Mouse (Mus musculus): ENCODE data around the gene Cul3. TPM values are rescaled to one million over a fixed set of nuclear protein-coding genes. Genes with fewer than 3 reads are reported as not detected.

Cul3 gene
- polyA plus RNA-seq, 1 experiment from 2014 or later, result 53.7 TPM

DNA sequence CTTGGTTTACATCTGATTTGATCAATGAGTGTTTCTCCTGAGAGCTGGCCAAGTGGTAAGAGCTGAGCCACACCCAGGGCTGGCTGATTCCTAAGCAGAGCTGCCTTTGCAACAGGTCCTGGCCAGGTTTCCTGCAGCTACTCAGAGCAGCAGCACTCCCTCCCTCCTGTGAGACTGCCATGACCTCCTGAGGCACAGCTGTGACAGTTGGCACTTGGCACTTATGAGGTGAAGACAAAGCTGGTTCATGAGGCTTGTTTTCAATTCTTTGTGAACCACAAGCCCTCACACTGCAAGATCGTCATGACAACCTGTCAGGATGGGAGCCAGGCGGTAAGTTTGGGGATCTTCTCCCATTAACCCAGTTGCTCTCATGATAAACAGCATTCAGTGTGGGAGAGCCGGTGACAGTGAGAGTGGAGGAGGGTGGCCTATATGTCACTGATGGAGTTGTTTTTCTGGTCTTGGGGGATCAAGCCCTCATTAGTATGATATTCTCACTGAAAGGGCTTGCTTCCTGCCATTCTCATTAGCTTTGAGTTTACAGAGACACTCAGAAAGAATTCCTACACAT lies 115.4 kb downstream of the Cul3 start:
- 40% methylated on average over 3 of the region's 3 CpGs for WGBS
- Histone ChIP-seq H3K4me1 (ENCODE audit: control insufficient read depth, insufficient read depth, low read length) (peaks cover 4% of the 10 kb centered on the region; the same call in 1 of the 2 replicates), H3K9me3 (ENCODE audit: control insufficient read depth, low read length) (no peaks in the 10 kb centered on the region), H3K27ac (ENCODE audit: low read depth, low read length) (no peak overlapping the region), H3K4me2 (no peak overlapping the region), H3K36me3 (ENCODE audit: control insufficient read depth, insufficient read depth, low read length) (no peaks in the 10 kb centered on the region), H3K9ac (ENCODE audit: low read length) (no peak overlapping the region), H3K27me3 (ENCODE audit: control insufficient read depth, insufficient read depth, low read length) (no peaks in the 10 kb centered on the region), H3K4me3 (ENCODE audit: low read depth, low read length) (no peak overlapping the region)
- DNase-seq (ENCODE audit: low spot score, missing footprints), result no peak
- no peak for ATAC-seq (ENCODE audit: low FRiP score)

DNA sequence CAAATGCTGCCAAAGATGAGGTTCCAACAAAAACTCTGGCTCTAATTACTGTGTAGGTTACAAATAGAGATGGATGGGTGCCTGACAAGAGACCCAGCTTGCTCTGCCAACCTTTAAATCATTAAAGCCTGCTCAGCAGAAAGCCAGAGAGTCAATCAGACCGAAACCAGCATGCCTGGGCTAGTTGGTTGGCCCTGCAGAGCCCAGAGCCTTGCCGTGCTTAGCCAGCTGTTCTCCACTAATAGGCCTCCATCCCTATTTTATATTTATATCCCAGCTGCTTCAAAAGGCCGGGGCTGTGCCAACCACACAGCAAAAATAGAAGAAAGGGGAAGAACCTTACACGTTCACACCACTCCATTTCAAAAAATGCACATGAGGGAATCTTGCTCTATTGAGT lies 119.1 kb downstream of the Cul3 start:
- H3K27me3 ChIP-seq (ENCODE audit: control insufficient read depth, insufficient read depth, low read length), result no peaks in the 10 kb centered on the region
- H3K4me2 ChIP-seq, result no peak overlapping the region
- no peak overlapping the region for H3K4me3 ChIP-seq (ENCODE audit: low read depth, low read length)
- DNase-seq (ENCODE audit: low spot score, missing footprints) (no peak), ATAC-seq (ENCODE audit: low FRiP score) (no peak)
- H3K9ac ChIP-seq (ENCODE audit: low read length), result no peak overlapping the region
- no peak overlapping the region for H3K27ac ChIP-seq (ENCODE audit: low read depth, low read length)
- H3K36me3 ChIP-seq (ENCODE audit: control insufficient read depth, insufficient read depth, low read length), result no peaks in the 10 kb centered on the region
- WGBS, result 83% methylated on average over 4 of the region's 4 CpGs
- peaks cover 4% of the 10 kb centered on the region; the same call in 1 of the 2 replicates for H3K4me1 ChIP-seq (ENCODE audit: control insufficient read depth, insufficient read depth, low read length)
- H3K9me3 ChIP-seq (ENCODE audit: control insufficient read depth, low read length), result no peaks in the 10 kb centered on the region

DNA sequence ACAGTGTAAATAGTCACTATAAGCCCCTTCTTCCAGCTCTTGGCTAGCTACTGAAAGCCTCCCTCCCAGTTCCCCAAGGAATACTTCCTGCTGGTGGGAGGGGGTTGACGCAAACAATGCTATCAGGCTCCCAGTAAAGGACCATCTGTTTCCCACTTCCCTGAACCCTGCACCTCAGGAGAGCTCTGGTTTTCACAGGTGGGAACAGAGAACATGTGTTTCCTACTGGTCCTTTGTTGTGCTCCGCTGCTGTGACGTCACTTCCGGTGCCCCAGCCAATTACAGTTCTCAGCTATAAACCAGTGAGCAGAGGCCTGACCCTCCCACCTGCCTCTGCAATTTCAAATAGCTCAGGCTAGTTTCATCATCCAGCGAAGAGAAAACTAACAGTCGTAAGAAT lies 122.0 kb downstream of the Cul3 start, which contains the start of gene Fam124b:
Gene Fam124b, minus strand, starts transcription at position 206 of the 400 bp plus-strand sequence.
- Histone ChIP-seq H3K4me1 (ENCODE audit: control insufficient read depth, insufficient read depth, low read length) (no peaks in the 10 kb centered on the region), H3K9ac (ENCODE audit: low read length) (no peak within 1 kb of the TSS), H3K36me3 (ENCODE audit: control insufficient read depth, insufficient read depth, low read length) (no peaks in the 10 kb centered on the region), H3K27me3 (ENCODE audit: control insufficient read depth, insufficient read depth, low read length) (no peaks in the 10 kb centered on the region), H3K4me2 (no peak within 1 kb of the TSS), H3K27ac (ENCODE audit: low read depth, low read length) (no peak within 1 kb of the TSS), H3K9me3 (ENCODE audit: control insufficient read depth, low read length) (no peaks in the 10 kb centered on the region), H3K4me3 (ENCODE audit: low read depth, low read length) (no peak within 1 kb of the TSS)
- ATAC-seq (ENCODE audit: low FRiP score) (peak; percentile 22; the same call in 1 of the 2 replicates), DNase-seq (ENCODE audit: low spot score, missing footprints) (no peak)
- 91% methylated on average over 6 of the region's 6 CpGs for WGBS

Other genes with a start within 250 kb of the Cul3 start
- 0.25 and 0.31 TPM in 2 replicates for gene Fam124b, start 122.0 kb downstream of the Cul3 start, polyA plus RNA-seq (2014; fragmentation: Nextera tagmentation; extraction: Ambion mirVana)
- not detected in 2 replicates for gene Gm45261, start 121.0 kb upstream of the Cul3 start, polyA plus RNA-seq (2014; fragmentation: Nextera tagmentation; extraction: Ambion mirVana)

Measured in midbrain, embryonic 11.5 days (tissue).